Mouse (Mus musculus) hindbrain, embryonic 14.5 days (tissue): Measurements from ENCODE around the gene Tmem132c. TPM values are rescaled to one million over a fixed set of nuclear protein-coding genes. Genes with fewer than 3 reads are reported as not detected.

Experiments
- ATAC-seq: fragments of 200-750 bp; cut with Nextera tagmentation; 2 replicates; pipeline ENCODE4 v1.8.0; 2017; ENCODE audit warnings: moderate number of reproducible peaks, mild to moderate bottlenecking, moderate TSS enrichment, moderate library complexity; ENCODE audit not compliant: low FRiP score
- DNase-seq: peaks from one replicate; pipeline ENCODE4 v3.0.0-alpha.2; 2015; ENCODE audit warnings: low spot score
- H3K27ac ChIP-seq: fragments of 300-500 bp; sonication (generic); 2 replicates; pipeline ENCODE4 v1.5.1; 2014; ENCODE audit warnings: mild to moderate bottlenecking, moderate library complexity
- H3K27me3 ChIP-seq: fragments of 300-500 bp; sonication (generic); 2 replicates; pipeline ENCODE4 v1.6.1; 2014; ENCODE audit warnings: mild to moderate bottlenecking, low read length, mixed read lengths; ENCODE audit not compliant: control insufficient read depth, insufficient read depth
- H3K36me3 ChIP-seq: fragments of 300-500 bp; sonication (generic); replicated peaks from 2 replicates; pipeline ENCODE4 v1.6.1; 2014; ENCODE audit not compliant: control insufficient read depth, insufficient read depth
- H3K4me1 ChIP-seq: fragments of 300-500 bp; sonication (generic); replicated peaks from 2 replicates; pipeline ENCODE4 v1.6.1; 2014; ENCODE audit warnings: antibody characterized with exemption, low read length, mixed read lengths; ENCODE audit not compliant: control insufficient read depth, insufficient read depth
- H3K4me2 ChIP-seq: fragments of 300-500 bp; sonication (generic); replicated peaks from 2 replicates; pipeline ENCODE4 v1.6.1; 2014; ENCODE audit warnings: mild to moderate bottlenecking, moderate library complexity
- H3K4me3 ChIP-seq: fragments of 300-500 bp; sonication (generic); replicated peaks from 2 replicates; pipeline ENCODE4 v1.5.1; 2014; ENCODE audit warnings: mild to moderate bottlenecking, low read length
- H3K9ac ChIP-seq: fragments of 300-500 bp; sonication (generic); 2 replicates; pipeline ENCODE4 v1.6.1; 2014
- H3K9me3 ChIP-seq: fragments of 300-500 bp; sonication (generic); 2 replicates; pipeline ENCODE4 v1.6.1; 2016; ENCODE audit warnings: low read length; ENCODE audit not compliant: control insufficient read depth
- WGBS: fragments of 180-500 bp; shearing (Covaris S2); extraction: QIAGEN DNeasy Blood & Tissue Kit; methylation state at CpG from one replicate; pipeline ENCODE4 v1.1.7; 2014; 5-methylcytosine and 5-hydroxymethylcytosine counted together
- polyA plus RNA-seq: library from polyadenylated mRNA; unstranded; fragments of >200 nt; fragmentation: Nextera tagmentation; extraction: Ambion mirVana; gene quantifications from 2 replicates; pipeline ENCODE4 v1.2.1, GENCODE M21; 2014

The Tmem132c gene
- polyA plus RNA-seq, 1 experiment from 2014 or later, result 15.6 TPM

GRCm38 (mm10) chr5:127313634-127314033 lies 72.0 kb downstream of the Tmem132c start:
- ATAC-seq, result no peak
- Histone ChIP-seq H3K9me3 (no peaks in the 10 kb centered on the region), H3K4me2 (no peak overlapping the region), H3K27ac (no peak overlapping the region), H3K4me1 (no peaks in the 10 kb centered on the region), H3K27me3 (no peaks in the 10 kb centered on the region), H3K36me3 (no peaks in the 10 kb centered on the region), H3K9ac (no peak overlapping the region), H3K4me3 (no peak overlapping the region)
- no peak for DNase-seq
- WGBS, result 88% methylated on average over 2 of the region's 2 CpGs

- no peak overlapping the region for H3K9ac ChIP-seq
- 23% methylated on average over 12 of the region's 12 CpGs for WGBS
- peaks cover 27% of the 10 kb centered on the region for H3K4me1 ChIP-seq
- H3K36me3 ChIP-seq, result no peaks in the 10 kb centered on the region
- no peaks in the 10 kb centered on the region for H3K9me3 ChIP-seq
- H3K4me3 ChIP-seq, result no peak overlapping the region
- no peak overlapping the region for H3K4me2 ChIP-seq
- no peak for DNase-seq
- no peak for ATAC-seq
- no peaks in the 10 kb centered on the region for H3K27me3 ChIP-seq
- H3K27ac ChIP-seq, result no peak overlapping the region
Observed at GRCm38 (mm10) chr5:127319096-127319779, 77.6 kb downstream of the Tmem132c start.

- Histone ChIP-seq H3K4me1 (peaks cover 27% of the 10 kb centered on the region), H3K27ac (peak overlapping the region; percentile 51), H3K4me3 (no peak overlapping the region), H3K9me3 (no peaks in the 10 kb centered on the region), H3K36me3 (no peaks in the 10 kb centered on the region), H3K9ac (no peak overlapping the region), H3K4me2 (no peak overlapping the region), H3K27me3 (no peaks in the 10 kb centered on the region)
- DNase-seq (no peak), ATAC-seq (0 out of 2 replicates have a peak, but pooled peaks have one; percentile 3)
- WGBS, result 35% methylated on average over 2 of the region's 2 CpGs
Observed at GRCm38 (mm10) chr5:127324645-127325044, 83.0 kb downstream of the Tmem132c start.

GRCm38 (mm10) chr5:127336048-127336907 lies 94.7 kb downstream of the Tmem132c start:
- Histone ChIP-seq H3K36me3 (no peaks in the 10 kb centered on the region), H3K9me3 (no peaks in the 10 kb centered on the region), H3K4me1 (peaks cover 27% of the 10 kb centered on the region; the same call in 1 of the 2 replicates), H3K9ac (no peak overlapping the region), H3K27ac (no peak overlapping the region), H3K4me3 (no peak overlapping the region), H3K27me3 (no peaks in the 10 kb centered on the region), H3K4me2 (peak overlapping the region; percentile 27)
- 10% methylated on average over 15 of the region's 15 CpGs for WGBS
- ATAC-seq (peak; percentile 66; the same call in 1 of the 2 replicates), DNase-seq (peak; percentile 52)

- no peaks in the 10 kb centered on the region for H3K27me3 ChIP-seq
- DNase-seq, result no peak
- ATAC-seq, result no peak
- H3K9me3 ChIP-seq, result no peaks in the 10 kb centered on the region
- peaks cover 27% of the 10 kb centered on the region; the same call in 1 of the 2 replicates for H3K4me1 ChIP-seq
- 14% methylated on average over 5 of the region's 5 CpGs for WGBS
- H3K36me3 ChIP-seq, result no peaks in the 10 kb centered on the region
- peak overlapping the region; percentile 27 for H3K4me2 ChIP-seq
- H3K9ac ChIP-seq, result no peak overlapping the region
- no peak overlapping the region for H3K4me3 ChIP-seq
- no peak overlapping the region for H3K27ac ChIP-seq
Observed at GRCm38 (mm10) chr5:127336908-127337265, 95.3 kb downstream of the Tmem132c start.

- ATAC-seq (no peak), DNase-seq (no peak)
Observed at GRCm38 (mm10) chr5:127339016-127339435, 97.4 kb downstream of the Tmem132c start.

GRCm38 (mm10) chr5:127341158-127341557 lies 99.5 kb downstream of the Tmem132c start:
- 28% methylated on average over 3 of the region's 3 CpGs for WGBS
- Histone ChIP-seq H3K4me1 (peaks cover 19% of the 10 kb centered on the region; the same call in 1 of the 2 replicates), H3K27ac (no peak overlapping the region), H3K27me3 (no peaks in the 10 kb centered on the region), H3K36me3 (no peaks in the 10 kb centered on the region), H3K4me2 (no peak overlapping the region), H3K9ac (no peak overlapping the region), H3K4me3 (no peak overlapping the region), H3K9me3 (no peaks in the 10 kb centered on the region)
- no peak for DNase-seq
- no peak for ATAC-seq

More at GRCm38 (mm10) chr5:127339016-127339435, 97.4 kb downstream of the Tmem132c start:
- H3K4me3 ChIP-seq, result no peak overlapping the region
- WGBS, result 7% methylated on average over 5 of the region's 5 CpGs
- no peak overlapping the region for H3K4me2 ChIP-seq
- no peak overlapping the region for H3K9ac ChIP-seq
- no peaks in the 10 kb centered on the region for H3K27me3 ChIP-seq
- H3K4me1 ChIP-seq, result peaks cover 27% of the 10 kb centered on the region; the same call in 1 of the 2 replicates
- H3K36me3 ChIP-seq, result no peaks in the 10 kb centered on the region
- no peaks in the 10 kb centered on the region for H3K9me3 ChIP-seq
- peak overlapping the region; percentile 23; the same call in 1 of the 2 replicates for H3K27ac ChIP-seq

GRCm38 (mm10) chr5:127344721-127345120 lies 103.1 kb downstream of the Tmem132c start:
- WGBS, result 49% methylated on average over 2 of the region's 2 CpGs

GRCm38 (mm10) chr5:127346364-127346763 lies 104.8 kb downstream of the Tmem132c start:
- 83% methylated on average over 2 of the region's 2 CpGs for WGBS
- DNase-seq (no peak), ATAC-seq (no peak; the same call in 1 of the 2 replicates)
- no peaks in the 10 kb centered on the region for H3K36me3 ChIP-seq
- H3K27me3 ChIP-seq, result no peaks in the 10 kb centered on the region
- no peak overlapping the region for H3K9ac ChIP-seq
- peaks cover 10% of the 10 kb centered on the region; the same call in 1 of the 2 replicates for H3K4me1 ChIP-seq
- no peak overlapping the region for H3K4me3 ChIP-seq
- no peaks in the 10 kb centered on the region for H3K9me3 ChIP-seq
- H3K27ac ChIP-seq, result no peak overlapping the region
- H3K4me2 ChIP-seq, result no peak overlapping the region

More at GRCm38 (mm10) chr5:127344721-127345120, 103.1 kb downstream of the Tmem132c start:
- H3K4me1 ChIP-seq, result peaks cover 10% of the 10 kb centered on the region; the same call in 1 of the 2 replicates
- H3K9ac ChIP-seq, result no peak overlapping the region
- no peak for ATAC-seq
- no peaks in the 10 kb centered on the region for H3K9me3 ChIP-seq
- H3K4me3 ChIP-seq, result no peak overlapping the region
- H3K4me2 ChIP-seq, result no peak overlapping the region
- H3K27ac ChIP-seq, result no peak overlapping the region
- no peak for DNase-seq
- H3K36me3 ChIP-seq, result no peaks in the 10 kb centered on the region
- no peaks in the 10 kb centered on the region for H3K27me3 ChIP-seq
